Mouse (Mus musculus) left cerebral cortex, postnatal 10 days (tissue): ENCODE measurements at regions not wholly inside any gene's neighbourhood (a gene's known extent, or its start where the extent isn't known, plus 50 kb on each side); places are given as distances from the start of the nearest gene placed in this dataset.

Experiments
- DNase-seq, 2 experiments: peaks; one replicate each; pipeline ENCODE4 v3.0.0; 2021 to 2022; ENCODE audit warnings: low spot score in 2 of 2, mixed read lengths in 1 of 2; ENCODE audit errors: extremely low spot score in 1 of 2
- intact Hi-C: fragments of 180-260 bp; cut with DNase I; formaldehyde crosslinking; loops from one replicate; pipeline ENCODE4 v1.15.1; 2025

DNA sequence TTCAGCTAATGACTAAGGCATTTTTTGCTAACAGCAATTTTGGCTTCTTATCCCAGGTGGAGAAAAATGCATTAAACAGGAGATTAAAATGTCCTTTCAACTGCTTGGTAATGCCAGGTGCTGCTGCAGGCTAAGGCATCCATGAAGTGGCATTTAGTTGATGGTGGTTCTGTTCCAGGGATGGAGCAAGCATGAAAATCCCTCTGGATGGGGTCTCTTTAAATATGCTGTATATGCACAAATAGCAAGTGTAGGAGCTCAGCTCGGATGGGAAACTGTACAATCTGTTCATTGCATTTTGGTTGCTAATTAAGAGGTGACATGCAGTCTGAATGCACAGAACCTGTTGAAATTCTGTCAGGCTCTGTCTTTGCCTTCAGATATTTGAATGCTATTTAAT, 723.0 kb upstream of the Mef2c start:
- peak in 1 of 2 experiments; percentile 11 for DNase-seq

More for the DNA sequence above, 723.0 kb upstream of the Mef2c start:
- intact Hi-C loops = no loop called here
